Mouse (Mus musculus) stomach, embryonic 14.5 days (tissue): Measurements from ENCODE around the gene Gprin3. TPM values are rescaled to one million over a fixed set of nuclear protein-coding genes. Genes with fewer than 3 reads are reported as not detected.
"Not testable (repeated sequence)": the region's sequence is repeated elsewhere in the genome, so short reads cannot be mapped to it uniquely, and the experiment has no call there.

Source experiments
- ATAC-seq: fragments of 200-750 bp; cut with Nextera tagmentation; 2 replicates; pipeline ENCODE4 v1.8.0; 2017; ENCODE audit warnings: low read depth, moderate TSS enrichment; ENCODE audit not compliant: insufficient number of reproducible peaks, insufficient read depth, low FRiP score
- H3K27ac ChIP-seq: fragments of 300-500 bp; sonication (generic); 2 replicates; pipeline ENCODE4 v1.5.1; 2014; ENCODE audit warnings: mild to moderate bottlenecking, low read length, moderate library complexity, mixed read lengths
- H3K27me3 ChIP-seq: fragments of 300-500 bp; sonication (generic); 2 replicates; pipeline ENCODE4 v1.6.1; 2014; ENCODE audit warnings: low read length, control low read depth, mixed read lengths; ENCODE audit not compliant: control insufficient read depth, insufficient read depth
- H3K36me3 ChIP-seq: fragments of 300-500 bp; sonication (generic); 2 replicates; pipeline ENCODE4 v1.6.1; 2014; ENCODE audit warnings: mild to moderate bottlenecking, control low read depth, low read length, moderate library complexity, mixed read lengths; ENCODE audit not compliant: control insufficient read depth, insufficient read depth
- H3K4me1 ChIP-seq: fragments of 300-500 bp; sonication (generic); 2 replicates; pipeline ENCODE4 v1.6.1; 2014; ENCODE audit warnings: low read length, control low read depth, mixed read lengths; ENCODE audit not compliant: control insufficient read depth, insufficient read depth
- H3K4me2 ChIP-seq: fragments of 300-500 bp; sonication (generic); replicated peaks from 2 replicates; pipeline ENCODE4 v1.6.1; 2014; ENCODE audit warnings: low read depth, low read length, control low read depth
- H3K4me3 ChIP-seq: fragments of 300-500 bp; sonication (generic); 2 replicates; pipeline ENCODE4 v1.5.1; 2014; ENCODE audit warnings: low read depth, low read length, control low read depth
- H3K9ac ChIP-seq: fragments of 300-500 bp; sonication (generic); replicated peaks from 2 replicates; pipeline ENCODE4 v1.6.1; 2014; ENCODE audit warnings: low read depth, mild to moderate bottlenecking, control low read depth, low read length, moderate library complexity, mixed read lengths
- H3K9me3 ChIP-seq: fragments of 300-500 bp; sonication (generic); 2 replicates; pipeline ENCODE4 v1.6.1; 2016; ENCODE audit warnings: low read depth, low read length, control low read depth; ENCODE audit not compliant: control insufficient read depth
- WGBS: fragments of 180-500 bp; shearing (Covaris S2); extraction: QIAGEN DNeasy Blood & Tissue Kit; methylation state at CpG from one replicate; pipeline ENCODE4 v1.1.7; 2014; 5-methylcytosine and 5-hydroxymethylcytosine counted together
- polyA plus RNA-seq: library from polyadenylated mRNA; unstranded; fragments of >200 nt; fragmentation: Nextera tagmentation; extraction: Ambion mirVana; gene quantifications from 2 replicates; pipeline ENCODE4 v1.2.1, GENCODE M21; 2014

The Gprin3 gene
- polyA plus RNA-seq, 1 experiment from 2014 or later: 5.2 TPM

- ATAC-seq: no peak
- Histone ChIP-seq H3K9ac (no peak overlapping the region), H3K27me3 (no peaks in the 10 kb centered on the region)
Observed at GRCm38 (mm10) chr6:59315090-59315489, 111.0 kb downstream of the Gprin3 start.

GRCm38 (mm10) chr6:59313162-59313561 lies 112.9 kb downstream of the Gprin3 start:
- Histone ChIP-seq H3K4me3 (no peak overlapping the region), H3K9me3 (no peaks in the 10 kb centered on the region), H3K4me2 (no peak overlapping the region), H3K27ac (no peak overlapping the region), H3K27me3 (no peaks in the 10 kb centered on the region), H3K9ac (no peak overlapping the region), H3K36me3 (no peaks in the 10 kb centered on the region), H3K4me1 (no peaks in the 10 kb centered on the region)
- no peak for ATAC-seq
- 73% methylated on average over 2 of the region's 2 CpGs for WGBS

More at GRCm38 (mm10) chr6:59315090-59315489, 111.0 kb downstream of the Gprin3 start:
- Histone ChIP-seq H3K9me3 (no peaks in the 10 kb centered on the region), H3K27ac (no peak overlapping the region), H3K4me3 (no peak overlapping the region), H3K4me2 (no peak overlapping the region), H3K4me1 (no peaks in the 10 kb centered on the region), H3K36me3 (no peaks in the 10 kb centered on the region)

- Histone ChIP-seq H3K9ac (no peak overlapping the region), H3K4me3 (no peak overlapping the region), H3K9me3 (no peaks in the 10 kb centered on the region), H3K4me1 (no peaks in the 10 kb centered on the region), H3K4me2 (no peak overlapping the region), H3K36me3 (no peaks in the 10 kb centered on the region), H3K27ac (no peak overlapping the region), H3K27me3 (no peaks in the 10 kb centered on the region)
- no peak for ATAC-seq
- WGBS: 92% methylated on average over 2 of the region's 2 CpGs
Observed at GRCm38 (mm10) chr6:59311241-59311640, 114.9 kb downstream of the Gprin3 start.

- H3K27me3 ChIP-seq, H3K27ac ChIP-seq, H3K9ac ChIP-seq, H3K4me2 ChIP-seq, H3K9me3 ChIP-seq, H3K4me3 ChIP-seq, ATAC-seq, H3K4me1 ChIP-seq, H3K36me3 ChIP-seq: not testable (repeated sequence)
- 87% methylated on average over 2 of the region's 2 CpGs for whole genome bisulfite sequencing
Observed at GRCm38 (mm10) chr6:59304235-59304942, 121.7 kb downstream of the Gprin3 start.

GRCm38 (mm10) chr6:59303031-59303430 lies 123.1 kb downstream of the Gprin3 start:
- ATAC-seq: no peak
- 70% methylated on average over 1 of the region's 1 CpGs for WGBS

More at GRCm38 (mm10) chr6:59303031-59303430, 123.1 kb downstream of the Gprin3 start:
- Histone ChIP-seq H3K9ac (no peak overlapping the region), H3K4me1 (no peaks in the 10 kb centered on the region), H3K9me3 (no peaks in the 10 kb centered on the region), H3K4me3 (no peak overlapping the region), H3K27ac (no peak overlapping the region), H3K4me2 (no peak overlapping the region), H3K36me3 (no peaks in the 10 kb centered on the region), H3K27me3 (no peaks in the 10 kb centered on the region)

Other genes starting within 250 kb of the Gprin3 start
- gene Tigd2, start 217.4 kb downstream of the Gprin3 start, polyA plus RNA-seq: 16.9 and 18.6 TPM in 2 replicates